Mouse (Mus musculus) kidney, embryonic 16.5 days (tissue): ENCODE data around the gene 1700021F05Rik. TPM values are rescaled to one million over a fixed set of nuclear protein-coding genes. Genes with fewer than 3 reads are reported as not detected.
"Not testable (repeated sequence)": the region's sequence is repeated elsewhere in the genome, so short reads cannot be mapped to it uniquely, and the experiment has no call there.

Experiments
- ATAC-seq: fragments of 200-750 bp; cut with Nextera tagmentation; 2 replicates; pipeline ENCODE4 v1.8.0; 2017; ENCODE audit warnings: moderate TSS enrichment; ENCODE audit not compliant: low FRiP score, low TSS enrichment
- H3K27ac ChIP-seq: fragments of 300-500 bp; sonication (generic); 2 replicates; pipeline ENCODE4 v1.5.1; 2014; ENCODE audit warnings: low read length
- H3K27me3 ChIP-seq: fragments of 300-500 bp; sonication (generic); 2 replicates; pipeline ENCODE4 v1.6.1; 2014; ENCODE audit warnings: low read length, control low read depth, mixed read lengths; ENCODE audit not compliant: insufficient read depth
- H3K36me3 ChIP-seq: fragments of 300-500 bp; sonication (generic); 2 replicates; pipeline ENCODE4 v1.6.1; 2014; ENCODE audit warnings: low read length, control low read depth, mixed read lengths; ENCODE audit not compliant: insufficient read depth
- H3K4me1 ChIP-seq: fragments of 300-500 bp; sonication (generic); 2 replicates; pipeline ENCODE4 v1.6.1; 2014; ENCODE audit warnings: low read length, control low read depth, mixed read lengths; ENCODE audit not compliant: insufficient read depth
- H3K4me2 ChIP-seq: fragments of 300-500 bp; sonication (generic); replicated peaks from 2 replicates; pipeline ENCODE4 v1.6.1; 2014; ENCODE audit warnings: low read depth, low read length
- H3K4me3 ChIP-seq: fragments of 300-500 bp; sonication (generic); 2 replicates; pipeline ENCODE4 v1.5.1; 2014; ENCODE audit warnings: mild to moderate bottlenecking, low read length
- H3K9ac ChIP-seq: fragments of 300-500 bp; sonication (generic); replicated peaks from 2 replicates; pipeline ENCODE4 v1.6.1; 2014; ENCODE audit warnings: low read length
- H3K9me3 ChIP-seq: fragments of 300-500 bp; sonication (generic); 2 replicates; pipeline ENCODE4 v1.6.1; 2016; ENCODE audit warnings: low read length, control low read depth
- WGBS: fragments of 180-500 bp; shearing (Covaris S2); extraction: QIAGEN DNeasy Blood & Tissue Kit; methylation state at CpG from one replicate; pipeline ENCODE4 v1.1.7; 2014; 5-methylcytosine and 5-hydroxymethylcytosine counted together
- polyA plus RNA-seq: library from polyadenylated mRNA; unstranded; fragments of >200 nt; fragmentation: Nextera tagmentation; extraction: Ambion mirVana; gene quantifications from 2 replicates; pipeline ENCODE4 v1.2.1, GENCODE M21; 2015

The 1700021F05Rik gene
- polyA plus RNA-seq, 1 experiment from 2014 or later: 78.4 TPM

- H3K4me3 ChIP-seq: peak overlapping the region; percentile 79
- peak; percentile 21 for ATAC-seq
- H3K27ac ChIP-seq: no peak overlapping the region
- no peaks in the 10 kb centered on the region for H3K27me3 ChIP-seq
- WGBS: 33% methylated on average over 8 of the region's 8 CpGs
- H3K36me3 ChIP-seq: no peaks in the 10 kb centered on the region
- H3K4me2 ChIP-seq: peak overlapping the region; percentile 43
- H3K9ac ChIP-seq: 0 out of 2 replicates have a peak overlapping the region, but pooled peaks have one; percentile 3
- peaks cover 22% of the 10 kb centered on the region for H3K4me1 ChIP-seq
- no peaks in the 10 kb centered on the region for H3K9me3 ChIP-seq
These were observed 355 bp upstream of the 1700021F05Rik start for GRCm38 (mm10) chr10:43541153-43541544.

DNA sequence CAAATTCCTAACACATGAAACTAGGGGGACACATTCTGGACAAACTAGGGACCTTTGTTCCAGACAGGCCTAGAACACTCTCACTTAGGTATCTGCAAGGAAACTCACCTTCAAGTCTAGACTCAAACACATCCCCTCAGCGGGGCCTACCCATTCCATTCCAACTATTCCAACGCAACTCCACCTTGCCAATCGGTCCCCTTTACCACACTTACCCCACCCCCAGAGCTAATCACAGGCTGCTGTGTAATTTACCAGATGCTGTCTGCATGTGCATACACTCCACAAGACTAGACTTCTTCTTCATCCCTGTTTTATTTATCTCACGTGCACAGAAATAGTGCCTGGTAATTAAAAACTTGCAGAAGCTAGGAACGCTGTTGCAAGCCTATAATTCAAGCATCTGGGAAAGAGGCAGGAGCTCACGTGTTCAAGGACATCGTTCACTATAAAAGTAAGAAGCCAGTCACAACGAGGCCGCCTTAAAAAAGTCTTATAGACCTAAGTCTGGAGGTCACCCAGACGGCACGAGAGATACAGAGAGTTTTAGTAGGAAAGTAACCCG is 966 bp downstream of the 1700021F05Rik start:
- WGBS: 17% methylated on average over 12 of the region's 12 CpGs
- peak overlapping the region; percentile 93 for H3K9ac ChIP-seq
- peak overlapping the region; percentile 79 for H3K4me2 ChIP-seq
- no peaks in the 10 kb centered on the region for H3K36me3 ChIP-seq
- no peaks in the 10 kb centered on the region for H3K27me3 ChIP-seq
- H3K9me3 ChIP-seq: no peaks in the 10 kb centered on the region
- H3K4me3 ChIP-seq: peak overlapping the region; percentile 79
- peaks cover 22% of the 10 kb centered on the region for H3K4me1 ChIP-seq
- no peak for ATAC-seq
- peak overlapping the region; percentile 77 for H3K27ac ChIP-seq

DNA sequence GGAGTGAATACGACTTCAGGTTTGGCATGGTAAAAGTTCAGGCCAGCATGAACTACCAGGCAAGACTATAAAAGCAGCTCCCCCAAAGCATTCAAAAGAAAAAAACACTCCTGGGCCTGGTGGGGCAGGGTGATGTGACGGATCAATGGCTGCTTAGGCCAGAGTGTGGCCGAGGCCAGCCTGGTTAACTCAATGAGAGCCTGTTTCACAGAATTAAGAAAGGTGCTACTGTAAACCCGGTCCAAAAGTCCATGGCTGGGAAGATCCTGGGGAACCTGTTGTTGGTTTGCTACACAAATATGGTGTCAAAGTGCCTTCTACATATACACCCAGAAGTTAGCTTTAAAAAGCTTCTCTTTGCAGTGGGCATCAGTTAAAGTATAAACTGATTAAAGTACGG is 2.0 kb downstream of the 1700021F05Rik start:
- no peak for ATAC-seq
- no peaks in the 10 kb centered on the region for H3K27me3 ChIP-seq
- H3K9me3 ChIP-seq: no peaks in the 10 kb centered on the region
- peak overlapping the region; percentile 79 for H3K4me2 ChIP-seq
- WGBS: 69% methylated on average over 5 of the region's 5 CpGs
- peak overlapping the region; percentile 93; the same call in 1 of the 2 replicates for H3K9ac ChIP-seq
- no peak overlapping the region for H3K4me3 ChIP-seq
- peak overlapping the region; percentile 39; the same call in 1 of the 2 replicates for H3K27ac ChIP-seq
- H3K4me1 ChIP-seq: peaks cover 22% of the 10 kb centered on the region
- H3K36me3 ChIP-seq: no peaks in the 10 kb centered on the region

DNA sequence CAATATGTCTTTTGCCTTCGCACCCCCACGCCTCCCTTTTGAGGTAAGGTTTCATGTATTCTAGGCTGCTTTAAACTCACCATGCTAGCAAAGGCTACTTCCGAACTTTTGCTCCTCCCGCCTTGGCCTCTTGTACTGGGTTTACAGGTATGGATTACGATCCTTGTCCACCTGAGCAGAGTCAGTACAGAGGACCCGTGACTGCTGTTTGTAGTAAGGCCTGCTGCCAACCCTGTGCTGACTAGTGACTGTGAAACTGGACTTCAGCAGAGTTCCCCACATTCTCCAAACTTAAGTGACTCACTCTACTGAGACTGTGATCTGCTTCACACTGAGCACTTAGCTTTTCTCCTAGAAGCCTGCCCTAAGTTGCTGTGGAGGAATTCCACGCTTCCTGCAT is 3.1 kb downstream of the 1700021F05Rik start:
- H3K27me3 ChIP-seq: no peaks in the 10 kb centered on the region
- no peak overlapping the region for H3K9ac ChIP-seq
- H3K4me3 ChIP-seq: no peak overlapping the region
- H3K36me3 ChIP-seq: peaks cover 4% of the 10 kb centered on the region
- H3K4me1 ChIP-seq: peaks cover 22% of the 10 kb centered on the region
- no peak for ATAC-seq
- H3K9me3 ChIP-seq: no peaks in the 10 kb centered on the region
- no peak overlapping the region for H3K27ac ChIP-seq
- WGBS: 84% methylated on average over 7 of the region's 7 CpGs
- H3K4me2 ChIP-seq: no peak overlapping the region

DNA sequence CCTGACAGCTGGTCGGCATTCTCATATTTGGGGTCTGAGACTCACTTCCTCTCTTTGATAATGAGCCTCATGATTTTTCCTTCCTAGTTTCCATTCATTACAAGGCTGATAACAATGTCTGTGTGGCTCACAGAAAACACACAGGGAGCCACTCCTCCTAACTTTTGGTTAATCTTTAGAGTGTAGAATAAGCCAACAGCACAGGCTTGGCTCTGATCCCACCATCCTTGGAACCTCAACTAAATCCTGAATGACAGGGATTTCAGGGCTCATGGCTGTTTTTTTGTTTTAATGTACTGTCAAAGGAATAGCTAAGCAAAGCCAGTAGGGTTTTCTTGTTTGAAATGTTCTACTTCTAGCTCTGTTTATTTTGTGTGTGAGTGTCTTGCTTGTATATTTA is 6.4 kb downstream of the 1700021F05Rik start:
- no peaks in the 10 kb centered on the region for H3K27me3 ChIP-seq
- WGBS: 73% methylated on average over 1 of the region's 1 CpGs
- H3K9ac ChIP-seq: no peak overlapping the region
- no peaks in the 10 kb centered on the region for H3K9me3 ChIP-seq
- no peak overlapping the region for H3K4me3 ChIP-seq
- H3K36me3 ChIP-seq: peaks cover 32% of the 10 kb centered on the region
- no peak overlapping the region for H3K4me2 ChIP-seq
- H3K4me1 ChIP-seq: peaks cover 12% of the 10 kb centered on the region
- ATAC-seq: no peak
- no peak overlapping the region for H3K27ac ChIP-seq

DNA sequence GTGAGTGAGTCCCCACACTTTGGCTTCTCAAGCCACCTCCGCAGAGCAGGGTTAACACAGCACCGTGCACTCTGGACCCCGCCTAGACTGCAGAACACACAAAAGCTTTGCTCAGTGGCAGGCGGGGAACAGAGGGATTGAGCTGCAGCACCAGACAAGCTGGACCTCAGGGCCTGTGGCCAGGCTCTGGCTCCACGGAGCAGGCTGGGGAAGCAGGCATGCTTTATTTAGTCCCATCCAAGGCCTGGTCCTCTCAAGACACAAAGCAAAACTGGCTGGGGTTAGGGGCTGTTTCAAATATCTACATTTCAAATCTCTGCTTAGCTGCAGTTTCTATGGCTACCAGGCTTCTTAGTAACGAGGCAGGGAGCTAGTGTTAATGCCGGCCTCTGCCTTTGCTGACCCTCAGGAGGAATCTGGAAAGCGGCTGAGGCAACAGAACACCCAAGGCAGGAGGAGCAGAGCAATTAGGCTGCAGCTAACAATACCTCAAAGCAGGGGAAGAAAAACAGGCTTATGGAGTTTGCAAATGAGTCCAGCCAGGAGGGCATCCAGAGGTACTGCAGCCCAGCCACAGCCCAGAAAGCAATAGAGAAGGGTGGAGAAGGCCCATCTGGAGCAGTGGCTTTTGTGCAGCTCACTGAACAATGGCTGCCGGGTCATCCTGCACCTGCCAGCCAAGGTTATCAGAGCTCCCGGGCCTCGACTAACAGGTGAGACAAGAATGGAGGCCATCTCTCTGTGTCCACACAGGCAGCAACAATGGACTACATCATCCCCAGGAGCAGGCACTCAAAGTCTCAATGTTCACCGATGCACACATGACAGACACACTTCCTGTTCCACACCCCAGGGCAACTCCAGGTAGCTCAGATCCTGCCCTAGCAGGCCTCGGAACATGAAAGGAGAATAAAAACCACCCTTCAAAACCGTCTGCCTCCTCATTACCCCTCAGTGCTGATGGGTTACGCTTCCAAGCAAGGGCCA is 13.2 kb downstream of the 1700021F05Rik start:
- Histone ChIP-seq H3K27ac (peak overlapping the region; percentile 35), H3K27me3 (no peaks in the 10 kb centered on the region), H3K4me2 (no peak overlapping the region), H3K9ac (no peak overlapping the region), H3K4me3 (no peak overlapping the region), H3K4me1 (no peaks in the 10 kb centered on the region), H3K36me3 (peaks cover 43% of the 10 kb centered on the region), H3K9me3 (no peaks in the 10 kb centered on the region)
- 0 out of 2 replicates have a peak, but pooled peaks have one; percentile 39 for ATAC-seq
- WGBS: 47% methylated on average over 15 of the region's 15 CpGs

- ATAC-seq, H3K4me3 ChIP-seq, H3K9ac ChIP-seq, H3K4me2 ChIP-seq, H3K27me3 ChIP-seq, H3K9me3 ChIP-seq, H3K4me1 ChIP-seq, H3K27ac ChIP-seq: not testable (repeated sequence)
- peaks cover 12% of the 10 kb centered on the region; the same call in 1 of the 2 replicates for H3K36me3 ChIP-seq
- WGBS: 95% methylated on average over 10 of the region's 10 CpGs
These were observed 16.9 kb downstream of the 1700021F05Rik start, which contains the start of gene Gm9803 for GRCm38 (mm10) chr10:43523931-43524330. Gm9803 (plus strand) TSS chr10:43524084.

DNA sequence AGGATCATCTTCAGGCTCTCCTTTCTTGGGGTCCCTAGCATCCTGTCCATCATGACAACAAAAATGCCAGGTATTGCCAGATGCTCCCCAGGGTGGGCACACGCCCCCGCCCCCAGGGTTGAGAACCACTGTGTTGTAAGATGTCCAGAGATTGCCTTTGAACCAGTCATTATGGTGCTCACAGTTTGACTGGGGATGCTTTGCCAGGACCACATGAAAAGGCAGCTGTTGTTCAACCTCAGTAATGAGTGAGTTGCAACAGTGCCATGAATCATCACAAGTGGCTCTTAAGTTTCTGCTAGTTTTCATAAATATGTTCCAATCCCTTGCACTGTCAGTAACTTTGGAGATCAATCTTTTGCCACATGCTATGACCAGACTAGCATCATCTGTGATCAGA is 20.8 kb downstream of the 1700021F05Rik start:
- Histone ChIP-seq H3K9ac (no peak overlapping the region), H3K4me2 (no peak overlapping the region), H3K27ac (no peak overlapping the region), H3K36me3 (peaks cover 4% of the 10 kb centered on the region; the same call in 1 of the 2 replicates), H3K27me3 (no peaks in the 10 kb centered on the region), H3K4me1 (peaks cover 22% of the 10 kb centered on the region; the same call in 1 of the 2 replicates), H3K4me3 (no peak overlapping the region), H3K9me3 (no peaks in the 10 kb centered on the region)
- ATAC-seq: no peak
- 97% methylated on average over 2 of the region's 2 CpGs for WGBS

- peak overlapping the region; percentile 11; the same call in 1 of the 2 replicates for H3K4me3 ChIP-seq
- peaks cover 9% of the 10 kb centered on the region; the same call in 1 of the 2 replicates for H3K36me3 ChIP-seq
- no peak overlapping the region for H3K9ac ChIP-seq
- peak overlapping the region; percentile 92 for H3K27ac ChIP-seq
- H3K4me2 ChIP-seq: peak overlapping the region; percentile 26; the same call in 1 of the 2 replicates
- ATAC-seq: peak; percentile 46; the same call in 1 of the 2 replicates
- no peaks in the 10 kb centered on the region for H3K9me3 ChIP-seq
- no peaks in the 10 kb centered on the region for H3K27me3 ChIP-seq
- peaks cover 22% of the 10 kb centered on the region; the same call in 1 of the 2 replicates for H3K4me1 ChIP-seq
- 56% methylated on average over 11 of the region's 13 CpGs for WGBS
These were observed 22.4 kb downstream of the 1700021F05Rik start for GRCm38 (mm10) chr10:43518368-43518767.
